Mouse (Mus musculus) adrenal gland (tissue): ENCODE measurements around the gene Actn4.

Experiments used
- intact Hi-C: fragments of 180-260 bp; cut with DNase I; formaldehyde crosslinking; loops from one replicate; pipeline ENCODE4 v1.15.1; 2025

The Actn4 gene

DNA sequence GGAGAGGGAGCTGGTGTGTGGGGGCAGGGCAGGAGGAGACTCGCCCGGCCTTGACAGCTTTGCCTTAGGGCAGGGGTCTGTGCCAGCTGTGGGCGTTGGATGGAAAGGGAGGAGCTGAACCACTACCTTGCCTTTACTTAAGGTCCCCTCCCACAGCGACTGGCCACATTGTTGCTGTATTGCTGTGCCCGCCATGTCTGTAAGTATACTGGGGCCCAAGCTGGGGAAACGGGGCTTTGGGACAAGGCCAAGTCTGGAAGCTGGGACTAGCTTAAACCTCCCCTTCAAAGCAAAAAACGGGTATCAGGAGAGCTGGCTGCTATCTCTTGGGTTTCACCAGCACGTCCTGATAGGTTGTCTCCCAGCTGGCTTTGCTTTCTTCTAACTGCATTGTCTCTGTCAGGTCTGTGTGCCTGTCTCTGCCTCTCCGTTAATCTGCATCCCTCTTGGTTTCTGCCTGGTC lies 97.8 kb downstream of the Actn4 start:
- intact Hi-C loops, result no loop called here

DNA sequence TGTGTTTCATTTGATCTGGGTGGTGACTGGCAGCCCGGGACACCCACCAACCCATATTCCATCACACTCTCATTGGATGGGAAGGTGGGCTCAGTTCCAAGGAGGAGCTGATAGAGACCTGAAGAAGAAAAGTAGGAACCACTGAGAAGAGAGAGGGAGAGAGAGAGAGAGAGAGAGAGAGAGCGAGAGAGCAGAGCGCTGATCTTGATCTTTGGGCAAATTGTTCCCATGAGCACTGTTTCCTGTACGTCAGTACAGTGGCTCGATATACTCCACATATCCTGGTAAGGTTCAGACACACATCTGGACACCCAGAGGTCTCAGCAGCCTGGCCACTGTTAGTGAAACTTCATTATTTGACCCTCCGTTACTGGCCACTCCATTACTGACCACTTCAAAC lies 98.6 kb downstream of the Actn4 start, which contains the start of gene Lgals7:
TSS of gene Lgals7 (plus strand) at position 314 of the 400 bp plus-strand sequence.
- intact Hi-C loops, result no loop called here

DNA sequence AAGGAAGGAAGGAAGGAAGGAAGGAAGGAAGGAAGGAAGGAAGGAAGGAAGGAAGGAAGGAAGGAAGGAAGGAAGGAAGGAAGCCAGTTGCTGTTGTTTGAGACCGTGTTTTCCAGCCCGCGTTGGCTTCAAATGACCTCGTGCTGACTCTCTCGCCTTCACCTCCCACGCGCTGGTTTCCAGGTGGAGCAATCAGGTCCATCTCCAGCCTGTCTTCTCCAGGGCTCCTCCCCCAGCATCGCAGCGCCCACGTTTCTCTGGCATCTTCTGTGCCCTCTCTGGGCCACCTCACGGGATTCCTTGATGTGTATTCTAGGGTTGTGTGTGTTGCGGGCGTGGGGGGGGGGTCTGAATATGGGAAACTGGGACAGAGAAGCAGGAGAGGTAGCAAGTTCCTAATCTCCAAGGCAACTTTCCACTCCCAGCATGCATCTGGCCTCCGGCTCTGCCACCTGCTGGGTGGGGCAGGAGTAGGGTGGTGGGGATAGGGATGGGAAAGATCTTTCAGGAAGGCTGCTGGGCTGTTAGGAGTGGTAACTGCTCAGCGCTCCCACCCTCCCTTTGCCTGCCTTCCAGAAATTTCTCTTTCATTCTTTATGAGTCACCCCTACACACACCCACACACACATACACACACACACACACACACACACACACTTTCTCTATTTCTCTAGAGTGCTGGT lies 99.2 kb downstream of the Actn4 start:
- intact Hi-C loops, result no loop called here

DNA sequence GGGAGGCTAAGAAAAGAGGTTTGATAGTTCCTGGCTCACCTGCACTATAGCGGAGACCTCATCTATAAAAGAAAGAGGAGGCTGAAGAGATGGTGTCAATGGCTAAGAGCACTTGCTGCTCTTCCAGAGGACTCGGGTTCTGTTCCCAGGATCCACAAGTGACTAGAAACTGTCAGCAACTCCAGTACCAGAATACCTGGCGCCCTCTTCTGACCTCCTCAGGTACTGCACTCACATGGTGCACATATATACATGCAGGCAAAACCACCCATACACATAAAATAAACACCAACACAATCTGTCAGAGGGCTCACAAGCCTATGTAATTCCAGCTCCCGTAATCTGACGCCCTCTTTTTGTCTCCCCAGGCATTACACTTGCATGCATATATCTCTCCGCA lies 101.2 kb downstream of the Actn4 start:
- intact Hi-C loops, result no loop called here

DNA sequence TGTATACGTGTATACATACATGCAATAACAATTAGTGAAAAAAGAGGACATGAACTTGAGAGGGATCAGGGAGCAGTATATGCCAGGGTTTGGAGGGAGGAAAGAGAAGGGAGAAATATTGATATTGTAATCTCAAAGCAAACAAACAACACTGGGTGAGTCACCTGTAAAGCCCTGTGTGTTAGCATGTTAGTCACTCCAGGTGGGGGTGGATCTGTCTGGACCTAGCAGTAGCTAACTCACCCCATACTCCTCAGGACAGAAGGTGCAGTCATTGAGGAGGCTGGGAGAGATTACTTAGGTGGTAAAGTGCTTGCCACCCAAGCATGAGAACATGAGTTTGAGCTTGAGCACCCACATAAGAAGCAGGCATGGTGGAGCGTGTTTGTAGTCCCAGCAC lies 102.2 kb downstream of the Actn4 start:
- intact Hi-C loops, result no loop called here

DNA sequence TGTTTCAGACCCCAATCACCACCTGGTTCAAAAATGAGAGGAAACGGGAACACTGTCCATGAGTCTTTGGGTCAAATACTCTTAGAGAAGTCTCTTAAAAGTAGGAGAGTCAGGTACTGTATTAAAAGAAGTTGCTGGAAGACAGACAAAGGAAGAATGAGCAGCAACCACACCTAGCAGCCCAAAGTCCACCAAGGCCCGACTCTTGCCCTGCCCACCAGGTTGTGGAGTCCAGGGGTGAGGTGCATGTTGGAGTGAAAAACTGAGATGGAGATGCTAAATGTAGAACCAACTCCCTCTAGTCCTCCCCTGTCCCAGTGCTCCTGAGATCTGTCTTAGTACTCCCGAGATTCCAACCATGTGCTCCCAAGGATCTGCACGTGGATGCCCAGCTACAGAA lies 111.5 kb downstream of the Actn4 start:
- intact Hi-C loops, result no loop called here

DNA sequence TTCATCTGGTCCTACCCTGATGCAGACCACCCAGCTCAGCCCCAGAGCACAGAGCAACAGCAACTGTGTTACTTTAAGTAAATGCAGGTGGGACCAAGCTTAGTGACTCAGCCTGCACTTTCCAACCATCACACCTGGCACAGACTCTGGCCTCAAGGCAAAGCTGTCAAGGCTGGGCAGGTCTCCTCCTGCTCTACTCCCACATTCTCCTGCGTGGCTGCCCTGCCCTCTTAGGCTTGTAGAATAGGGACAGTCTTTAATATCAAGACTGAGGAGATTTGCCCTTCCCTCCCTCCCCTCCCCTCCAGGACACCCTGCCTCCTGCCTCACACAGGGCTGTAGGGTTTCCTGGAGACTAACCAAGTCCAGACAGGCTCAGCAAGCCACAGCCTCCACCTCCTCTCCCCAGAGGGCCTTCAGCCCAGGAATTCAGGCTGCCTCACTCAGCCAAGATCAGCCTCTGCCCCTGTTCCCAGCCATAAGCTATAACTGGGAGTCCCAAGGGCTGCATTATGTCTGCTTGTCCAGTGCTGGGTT lies 112.4 kb downstream of the Actn4 start:
- intact Hi-C loops, result no loop called here

DNA sequence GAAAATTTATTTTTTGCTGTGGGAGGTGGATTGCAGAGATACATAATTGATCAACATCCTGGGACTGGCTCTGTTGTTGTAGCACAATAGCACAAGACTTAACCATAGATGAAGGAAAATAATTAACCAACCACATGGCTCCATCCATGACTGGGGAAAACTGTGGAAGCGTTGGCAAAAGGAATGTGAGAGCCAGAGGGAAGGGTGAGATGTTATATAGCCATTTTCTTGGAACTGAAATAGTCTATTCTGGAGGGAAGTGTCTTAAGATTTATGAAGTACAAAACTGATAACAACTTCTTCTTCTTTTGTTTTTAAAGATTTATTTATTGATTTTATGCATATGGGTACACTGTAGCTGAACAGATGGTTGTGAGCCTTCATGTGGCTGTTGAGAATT lies 114.9 kb downstream of the Actn4 start:
- intact Hi-C loops, result no loop called here
